Mouse (Mus musculus) adrenal gland, postnatal 14 days (tissue): ENCODE results near the gene Acot7. TPM values are rescaled to one million over a fixed set of nuclear protein-coding genes. Genes with fewer than 3 reads are reported as not detected.
A peak's percentile ranks its signal among the peaks of the same experiment; 100 is the strongest.
"Not testable (repeated sequence)": the region's sequence is repeated elsewhere in the genome, so short reads cannot be mapped to it uniquely, and the experiment has no call there.

ENCODE experiments used
- DNase-seq: peaks from one replicate; pipeline ENCODE4 v3.0.0; 2021; ENCODE audit warnings: mixed read lengths
- total RNA-seq: library from RNA; stranded (reverse); gene quantifications from 2 replicates; pipeline ENCODE4 v1.2.3, GENCODE M21; 2021

The Acot7 gene
- total RNA-seq, 1 experiment from 2014 or later = 32.2 TPM

DNA sequence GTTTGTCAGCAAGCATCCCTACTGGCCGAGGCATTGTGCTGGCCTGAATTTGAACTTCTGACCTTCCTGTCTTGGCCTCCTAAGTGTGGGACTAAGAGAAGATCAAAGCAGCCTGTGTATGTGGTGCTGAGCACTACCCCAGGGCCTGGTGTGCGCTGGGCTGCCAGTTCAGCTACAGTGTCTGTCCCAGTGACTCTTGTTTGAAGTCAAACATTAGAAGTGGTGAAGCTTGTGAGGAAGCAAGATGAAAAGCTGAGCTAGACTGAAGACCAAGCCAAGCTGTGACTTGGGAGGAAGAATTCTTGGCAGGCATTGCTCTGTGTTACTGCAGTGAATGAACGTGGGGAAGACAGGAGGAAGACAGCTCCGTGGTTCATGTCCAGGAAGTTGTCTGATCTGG is 31.7 kb downstream of the Acot7 start:
- no peak for DNase-seq

GRCm38 (mm10) chr4:152212091-152212505 is 34.2 kb downstream of the Acot7 start:
- DNase-seq = peak; percentile 49

DNA sequence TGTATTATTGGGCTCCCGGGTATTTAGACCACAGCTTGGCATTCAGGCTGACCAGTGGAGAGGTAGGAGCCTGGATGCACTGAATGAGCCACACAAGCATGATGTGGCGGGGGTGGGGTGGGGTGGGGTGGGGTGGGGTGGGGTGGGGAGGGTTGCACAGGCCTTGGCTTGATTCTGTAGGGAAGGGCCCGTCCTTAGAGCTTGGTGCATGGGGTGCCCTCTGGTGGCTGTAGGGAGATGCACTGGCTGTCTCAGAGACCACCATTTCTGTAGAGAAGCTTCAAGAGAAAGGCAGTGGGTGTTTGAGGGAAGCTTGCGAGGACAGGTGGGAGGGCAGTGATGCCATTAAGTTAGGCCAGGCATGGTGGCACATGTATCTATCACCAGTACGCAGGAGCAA is 34.6 kb downstream of the Acot7 start:
- DNase-seq = peak; percentile 76

- DNase-seq = no peak
Observed at GRCm38 (mm10) chr4:152212974-152213373, 35.0 kb downstream of the Acot7 start.

- DNase-seq = peak; percentile 93
Observed at GRCm38 (mm10) chr4:152213760-152214480, 36.0 kb downstream of the Acot7 start.

GRCm38 (mm10) chr4:152214871-152215415 is 37.0 kb downstream of the Acot7 start:
- no peak for DNase-seq

GRCm38 (mm10) chr4:152219591-152219990 is 41.7 kb downstream of the Acot7 start:
- no peak for DNase-seq

- DNase-seq = no peak
Observed at GRCm38 (mm10) chr4:152220771-152221410, 43.0 kb downstream of the Acot7 start.

GRCm38 (mm10) chr4:152221411-152221887 is 43.5 kb downstream of the Acot7 start:
- DNase-seq = no peak

GRCm38 (mm10) chr4:152222111-152222510 is 44.2 kb downstream of the Acot7 start:
- no peak for DNase-seq

GRCm38 (mm10) chr4:152222513-152222912 is 44.6 kb downstream of the Acot7 start:
- no peak for DNase-seq

DNA sequence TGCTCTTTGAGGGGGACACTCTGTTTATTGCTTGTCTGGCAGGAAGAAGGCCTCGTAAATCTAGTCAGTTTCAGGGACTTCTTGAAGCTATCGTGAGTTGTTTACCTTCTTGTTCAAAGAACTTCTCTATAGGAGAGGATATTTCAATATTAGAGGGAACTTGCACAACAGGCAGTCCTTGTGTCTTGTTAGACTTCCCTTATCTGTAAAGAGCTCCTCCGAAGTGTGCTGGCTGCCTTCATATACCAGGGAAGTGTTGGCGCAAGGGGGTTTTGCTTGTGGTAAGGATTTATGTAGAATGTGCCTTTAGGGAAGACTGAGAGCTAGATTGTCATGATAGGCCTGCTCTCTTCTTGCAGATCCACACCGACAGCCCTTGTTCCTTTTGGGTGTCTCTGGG is 46.2 kb downstream of the Acot7 start:
- no peak for DNase-seq

DNA sequence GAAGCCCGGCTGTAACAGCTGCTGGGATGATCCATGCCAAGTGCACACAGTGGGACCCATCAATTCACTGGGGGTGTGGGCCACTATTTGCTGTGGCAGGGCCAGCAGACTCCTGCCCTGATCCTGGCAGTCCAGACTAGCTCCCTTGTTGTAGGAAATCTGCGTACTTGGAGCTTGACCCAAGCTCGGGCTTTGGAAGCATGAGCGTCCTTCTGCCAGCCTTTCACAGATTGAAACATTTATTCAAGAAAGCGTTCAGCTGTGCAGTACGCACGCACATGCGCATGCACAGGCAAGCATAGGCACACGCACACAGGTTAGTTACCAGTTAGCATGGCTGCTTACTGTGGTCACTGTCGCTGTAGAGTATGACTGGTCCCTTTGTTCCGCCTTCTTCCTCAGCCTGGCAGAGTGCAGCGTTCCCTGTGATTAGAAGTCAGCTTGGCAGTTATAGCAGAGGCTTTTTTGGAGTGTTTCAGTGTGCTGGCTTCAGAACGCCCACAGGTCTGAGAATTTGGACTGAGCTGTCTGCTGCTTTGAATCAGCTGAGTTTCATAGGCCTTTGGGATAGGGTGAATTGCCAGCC is 49.1 kb downstream of the Acot7 start:
- no peak for DNase-seq

GRCm38 (mm10) chr4:152227749-152228527 is 50.0 kb downstream of the Acot7 start:
- no peak for DNase-seq

- DNase-seq = not testable (repeated sequence)
Observed at GRCm38 (mm10) chr4:152230331-152230730, 52.4 kb downstream of the Acot7 start.

DNA sequence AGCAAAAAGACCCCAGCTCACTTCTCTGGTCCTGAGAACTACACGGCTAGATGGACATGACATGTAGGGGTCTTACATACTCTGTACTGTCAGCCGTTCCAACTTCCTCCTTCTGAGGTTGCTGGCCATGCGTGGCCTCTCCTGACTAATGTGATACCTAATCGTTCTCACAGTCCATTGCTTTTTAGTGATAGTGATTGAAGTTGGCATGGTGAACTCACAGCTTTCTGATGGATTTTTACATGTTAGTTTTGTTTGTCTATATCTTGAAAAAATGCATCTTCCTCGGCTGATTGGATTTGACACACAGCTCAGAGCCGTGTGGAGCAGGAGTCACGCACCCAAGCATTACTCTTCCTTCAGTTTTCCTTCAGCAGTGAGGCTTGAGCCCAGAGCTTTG is 53.4 kb downstream of the Acot7 start:
- DNase-seq = no peak

GRCm38 (mm10) chr4:152232411-152232903 is 54.5 kb downstream of the Acot7 start:
- DNase-seq = no peak

GRCm38 (mm10) chr4:152239974-152240373 is 62.0 kb downstream of the Acot7 start:
- DNase-seq = no peak

- no peak for DNase-seq
Observed at GRCm38 (mm10) chr4:152243241-152243891, 65.4 kb downstream of the Acot7 start.

GRCm38 (mm10) chr4:152243969-152244368 is 66.0 kb downstream of the Acot7 start:
- no peak for DNase-seq
